Mouse (Mus musculus): ENCODE results near the gene Creb5. TPM values are rescaled to one million over a fixed set of nuclear protein-coding genes. Genes with fewer than 3 reads are reported as not detected.

Gene Creb5
- total RNA-seq, 2 experiments from 2014 or later, result 3.0 to 3.6 TPM

GRCm38 (mm10) chr6:53541798-53542197 is 254.7 kb downstream of the Creb5 start:
- no peak for DNase-seq (ENCODE audit: low spot score in 2 of 2)

GRCm38 (mm10) chr6:53545483-53545900 is 258.4 kb downstream of the Creb5 start:
- no peak for DNase-seq (ENCODE audit: low spot score in 2 of 2)

GRCm38 (mm10) chr6:53545989-53546388 is 258.9 kb downstream of the Creb5 start:
- no peak for DNase-seq (ENCODE audit: low spot score in 2 of 2)

GRCm38 (mm10) chr6:53548236-53548635 is 261.2 kb downstream of the Creb5 start:
- no peak for DNase-seq (ENCODE audit: low spot score in 2 of 2)

GRCm38 (mm10) chr6:53549409-53549808 is 262.3 kb downstream of the Creb5 start:
- no peak for DNase-seq (ENCODE audit: low spot score in 2 of 2)

- DNase-seq (ENCODE audit: low spot score in 2 of 2), result no peak
Measured at GRCm38 (mm10) chr6:53556050-53556449, 269.0 kb downstream of the Creb5 start.

GRCm38 (mm10) chr6:53560928-53561327 is 273.9 kb downstream of the Creb5 start:
- DNase-seq (ENCODE audit: low spot score in 2 of 2), result no peak

GRCm38 (mm10) chr6:53562586-53562985 is 275.5 kb downstream of the Creb5 start:
- no peak for DNase-seq (ENCODE audit: low spot score in 2 of 2)

GRCm38 (mm10) chr6:53563546-53564185 is 276.6 kb downstream of the Creb5 start:
- no peak for DNase-seq (ENCODE audit: low spot score in 2 of 2)

GRCm38 (mm10) chr6:53569436-53569835 is 282.4 kb downstream of the Creb5 start:
- DNase-seq (ENCODE audit: low spot score in 2 of 2), result no peak

GRCm38 (mm10) chr6:53570906-53571305 is 283.8 kb downstream of the Creb5 start:
- DNase-seq (ENCODE audit: low spot score in 2 of 2), result no peak

- DNase-seq (ENCODE audit: low spot score in 2 of 2), result no peak
Measured at GRCm38 (mm10) chr6:53571571-53572122, 284.6 kb downstream of the Creb5 start.

GRCm38 (mm10) chr6:53572456-53572855 is 285.4 kb downstream of the Creb5 start:
- no peak for DNase-seq (ENCODE audit: low spot score in 2 of 2)

GRCm38 (mm10) chr6:53572979-53573710 is 286.1 kb downstream of the Creb5 start:
- peak; percentile 70 to 79 for DNase-seq (ENCODE audit: low spot score in 2 of 2)

GRCm38 (mm10) chr6:53573711-53574065 is 286.6 kb downstream of the Creb5 start:
- DNase-seq (ENCODE audit: low spot score in 2 of 2), result no peak

GRCm38 (mm10) chr6:53574097-53574496 is 287.0 kb downstream of the Creb5 start:
- DNase-seq (ENCODE audit: low spot score in 2 of 2), result no peak

GRCm38 (mm10) chr6:53575191-53575590 is 288.1 kb downstream of the Creb5 start:
- DNase-seq (ENCODE audit: low spot score in 2 of 2), result no peak

GRCm38 (mm10) chr6:53575836-53576235 is 288.8 kb downstream of the Creb5 start:
- no peak for DNase-seq (ENCODE audit: low spot score in 2 of 2)

GRCm38 (mm10) chr6:53576841-53577240 is 289.8 kb downstream of the Creb5 start:
- DNase-seq (ENCODE audit: low spot score in 2 of 2), result no peak

- no peak for DNase-seq (ENCODE audit: low spot score in 2 of 2)
Measured at GRCm38 (mm10) chr6:53577776-53578175, 290.7 kb downstream of the Creb5 start.

GRCm38 (mm10) chr6:53580346-53580745 is 293.3 kb downstream of the Creb5 start:
- no peak for DNase-seq (ENCODE audit: low spot score in 2 of 2)

GRCm38 (mm10) chr6:53583234-53583875 is 296.3 kb downstream of the Creb5 start:
- peak in 1 of 2 experiments; percentile 40 for DNase-seq (ENCODE audit: low spot score in 2 of 2)

Data from layer of hippocampus, postnatal 10 days (tissue).